Mouse (Mus musculus) testis, adult 2 months (tissue): ENCODE measurements around the gene Galr3. TPM values are rescaled to one million over a fixed set of nuclear protein-coding genes. Genes with fewer than 3 reads are reported as not detected.

ENCODE experiments used
- H3K27ac ChIP-seq: fragments of 200-500 bp; 2 replicates; pipeline ENCODE4 v1.5.1; 2012; ENCODE audit warnings: low read depth, low read length; ENCODE audit not compliant: control insufficient read depth, insufficient read depth
- H3K27me3 ChIP-seq: fragments of 200-500 bp; 2 replicates; pipeline ENCODE4 v1.6.1; 2012; ENCODE audit warnings: mild to moderate bottlenecking, low read length, moderate library complexity; ENCODE audit not compliant: control insufficient read depth, insufficient read depth
- H3K36me3 ChIP-seq: fragments of 200-500 bp; 2 replicates; pipeline ENCODE4 v1.6.1; 2012; ENCODE audit warnings: mild to moderate bottlenecking, low read length; ENCODE audit not compliant: control insufficient read depth, insufficient read depth
- H3K4me1 ChIP-seq: fragments of 200-500 bp; 2 replicates; pipeline ENCODE4 v1.6.1; 2012; ENCODE audit warnings: low read length; ENCODE audit not compliant: control insufficient read depth, insufficient read depth
- H3K4me3 ChIP-seq: fragments of 200-500 bp; 2 replicates; pipeline ENCODE4 v1.5.1; 2012; ENCODE audit warnings: low read depth, mild to moderate bottlenecking, low read length, moderate library complexity, mixed read lengths; ENCODE audit not compliant: control insufficient read depth
- CTCF ChIP-seq: fragments of 200-500 bp; IDR thresholded peaks from 2 replicates; pipeline ENCODE4 v1.5.1; 2012; ENCODE audit warnings: low read depth, mild to moderate bottlenecking, inconsistent platforms, low read length, moderate library complexity; ENCODE audit not compliant: control insufficient read depth, insufficient read depth, insufficient replicate concordance
- POLR2A ChIP-seq: fragments of 200-500 bp; IDR thresholded peaks from 2 replicates; pipeline ENCODE4 v1.6.1; 2012; ENCODE audit warnings: low read depth, mild to moderate bottlenecking, inconsistent platforms, low read length, moderate library complexity; ENCODE audit not compliant: control insufficient read depth
- polyA plus RNA-seq: library from polyadenylated mRNA; depleted of rRNA; stranded (reverse); fragments of >200 nt; gene quantifications from 2 replicates; pipeline ENCODE4 v1.2.3, GENCODE M21; 2012

The Galr3 gene
- polyA plus RNA-seq, 1 experiment = not detected

- H3K27ac ChIP-seq = no peak overlapping the region
- peaks cover 5% of the 10 kb centered on the region for H3K4me1 ChIP-seq
- H3K36me3 ChIP-seq = no peaks in the 10 kb centered on the region
- no peaks in the 10 kb centered on the region for H3K27me3 ChIP-seq
- H3K4me3 ChIP-seq = no peak overlapping the region
- TF ChIP-seq CTCF = no peak
- no peak for TF ChIP-seq POLR2A
Measured at GRCm38 (mm10) chr15:79044837-79045236, 3.2 kb downstream of the Galr3 start.

GRCm38 (mm10) chr15:79048186-79048585 is 6.5 kb downstream of the Galr3 start:
- no peaks in the 10 kb centered on the region for H3K27me3 ChIP-seq
- H3K4me1 ChIP-seq = no peaks in the 10 kb centered on the region; the same call in 1 of the 2 replicates
- H3K36me3 ChIP-seq = no peaks in the 10 kb centered on the region
- H3K4me3 ChIP-seq = no peak overlapping the region
- H3K27ac ChIP-seq = no peak overlapping the region
- no peak for TF ChIP-seq POLR2A
- TF ChIP-seq CTCF = no peak

GRCm38 (mm10) chr15:79050160-79050845 is 8.6 kb downstream of the Galr3 start:
- TF ChIP-seq POLR2A (no peak), CTCF (no peak)
- Histone ChIP-seq H3K27ac (no peak overlapping the region), H3K36me3 (no peaks in the 10 kb centered on the region), H3K4me1 (no peaks in the 10 kb centered on the region; the same call in 1 of the 2 replicates), H3K27me3 (no peaks in the 10 kb centered on the region), H3K4me3 (no peak overlapping the region)

GRCm38 (mm10) chr15:79050964-79051363 is 9.3 kb downstream of the Galr3 start:
- Histone ChIP-seq H3K4me1 (no peaks in the 10 kb centered on the region; the same call in 1 of the 2 replicates), H3K36me3 (no peaks in the 10 kb centered on the region), H3K27ac (no peak overlapping the region), H3K27me3 (no peaks in the 10 kb centered on the region), H3K4me3 (no peak overlapping the region)
- TF ChIP-seq CTCF (no peak), POLR2A (no peak)

GRCm38 (mm10) chr15:79051461-79052360 is 10.0 kb downstream of the Galr3 start:
- H3K4me1 ChIP-seq = no peaks in the 10 kb centered on the region; the same call in 1 of the 2 replicates
- H3K27ac ChIP-seq = no peak overlapping the region
- no peaks in the 10 kb centered on the region for H3K27me3 ChIP-seq
- TF ChIP-seq CTCF (no peak), POLR2A (no peak)
- no peaks in the 10 kb centered on the region for H3K36me3 ChIP-seq
- no peak overlapping the region for H3K4me3 ChIP-seq

GRCm38 (mm10) chr15:79052366-79052765 is 10.7 kb downstream of the Galr3 start:
- no peaks in the 10 kb centered on the region for H3K36me3 ChIP-seq
- H3K4me3 ChIP-seq = no peak overlapping the region
- no peak for TF ChIP-seq POLR2A
- no peak for TF ChIP-seq CTCF
- no peaks in the 10 kb centered on the region; the same call in 1 of the 2 replicates for H3K4me1 ChIP-seq
- H3K27me3 ChIP-seq = no peaks in the 10 kb centered on the region
- H3K27ac ChIP-seq = no peak overlapping the region

GRCm38 (mm10) chr15:79056601-79057000 is 14.9 kb downstream of the Galr3 start:
- peaks cover 2% of the 10 kb centered on the region for H3K36me3 ChIP-seq

More at GRCm38 (mm10) chr15:79056601-79057000, 14.9 kb downstream of the Galr3 start:
- Histone ChIP-seq H3K27ac (no peak overlapping the region), H3K4me1 (no peaks in the 10 kb centered on the region), H3K27me3 (no peaks in the 10 kb centered on the region), H3K4me3 (no peak overlapping the region)
- no peak for TF ChIP-seq CTCF
- no peak for TF ChIP-seq POLR2A
